ENCODE assay signal across 9 mouse cellular contexts in genomic region chr13:34332762-34333161, GRCm38 (mm10). TPM values are rescaled to one million over a fixed set of nuclear protein-coding genes. Genes with fewer than 3 reads are reported as not detected.
DNase-seq lines count a peak whose midpoint lies in the region; ATAC-seq and TF ChIP-seq lines count a peak whose summit lies in the region.
"Had no signal": no experiment of that assay in that cellular context is flagged by ENCODE, and none has a peak within 500 bp of the region (broad histone marks: within the 10 kb centered on the region; RNA-seq: fewer than 3 reads in every experiment).

No protein-coding gene starts in this region.

- no peaks in the 10 kb centered on the region for H3K9me3 ChIP-seq in midbrain, embryonic 14.5 days (ENCODE audit: control insufficient read depth, low read length)
- no peaks in the 10 kb centered on the region for H3K9me3 ChIP-seq in midbrain, embryonic 10.5 days (replicated peaks)
- no peaks in the 10 kb centered on the region for H3K9me3 ChIP-seq in heart, postnatal 0 days (replicated peaks; ENCODE audit: control insufficient read depth, low read length)
- no peaks in the 10 kb centered on the region for H3K9me3 ChIP-seq in megakaryocyte, embryonic 14.5 days

- WGBS in midbrain, embryonic 14.5 days: 42% methylated on average over 7 of the region's 7 CpGs
- WGBS in midbrain, embryonic 10.5 days: 64% methylated on average over 7 of the region's 7 CpGs
- WGBS in heart, postnatal 0 days: 9% methylated on average over 7 of the region's 7 CpGs

- no peak overlapping the region for H3K27ac ChIP-seq in midbrain, embryonic 14.5 days (replicated peaks; ENCODE audit: low read depth, low read length)
- no peak overlapping the region for H3K27ac ChIP-seq in midbrain, embryonic 10.5 days (replicated peaks)
- no peak overlapping the region for H3K27ac ChIP-seq in heart, postnatal 0 days (ENCODE audit: low read depth)
- H3K27ac ChIP-seq: macrophage had no signal

- no peak overlapping the region for H3K4me2 ChIP-seq in midbrain, embryonic 14.5 days (ENCODE audit: low read length)
- peak overlapping the region; percentile 26; the same call in 1 of the 2 replicates for H3K4me2 ChIP-seq in heart, postnatal 0 days (ENCODE audit: low read depth, low read length)

- H3K9ac ChIP-seq in midbrain, embryonic 14.5 days (replicated peaks; ENCODE audit: low read length): no peak overlapping the region
- 0 out of 2 replicates have a peak overlapping the region, but pooled peaks have one; percentile 8 for H3K9ac ChIP-seq in heart, postnatal 0 days (replicated peaks; ENCODE audit: low read depth, low read length)

- TF ChIP-seq EP300 in heart, postnatal 0 days (IDR thresholded peaks at IDR 0.05; ENCODE audit: low read depth): no peak

- peak; percentile 34 for DNase-seq in midbrain, embryonic 14.5 days
- DNase-seq in midbrain, embryonic 10.5 days (ENCODE audit: low spot score): no peak
- DNase-seq in adrenal gland, postnatal 25 days: peak; percentile 26
- DNase-seq in heart, postnatal 0 days (ENCODE audit: low spot score): peak; percentile 76
- DNase-seq in cerebellum, adult 9-10 months: no peak
- no peak for DNase-seq in thymus, postnatal 14 days
- DNase-seq in cerebellum, adult 11 months: no peak

- ATAC-seq in midbrain, embryonic 14.5 days (ENCODE audit: low FRiP score, low TSS enrichment): no peak
- peak; percentile 86 for ATAC-seq in heart, postnatal 0 days (ENCODE audit: insufficient read depth, low read depth)

- H3K27me3 ChIP-seq in midbrain, embryonic 14.5 days (ENCODE audit: control insufficient read depth, insufficient read depth, low read length): no peaks in the 10 kb centered on the region
- no peaks in the 10 kb centered on the region for H3K27me3 ChIP-seq in midbrain, embryonic 10.5 days (ENCODE audit: low read depth, poor library complexity, severe bottlenecking)
- no peaks in the 10 kb centered on the region for H3K27me3 ChIP-seq in heart, postnatal 0 days (ENCODE audit: control insufficient read depth, insufficient read depth, low read length)
- H3K27me3 ChIP-seq in megakaryocyte, embryonic 14.5 days (replicated peaks): no peaks in the 10 kb centered on the region

- no peak for TF ChIP-seq CTCF in heart, postnatal 0 days (IDR thresholded peaks at IDR 0.05; ENCODE audit: low read depth)

- H3K4me1 ChIP-seq in midbrain, embryonic 14.5 days (ENCODE audit: control insufficient read depth, insufficient read depth, low read length): peaks cover 11% of the 10 kb centered on the region
- peaks cover 32% of the 10 kb centered on the region for H3K4me1 ChIP-seq in midbrain, embryonic 10.5 days
- no peaks in the 10 kb centered on the region for H3K4me1 ChIP-seq in heart, postnatal 0 days (ENCODE audit: control insufficient read depth, insufficient read depth)
- peaks cover 100% of the 10 kb centered on the region for H3K4me1 ChIP-seq in megakaryocyte, embryonic 14.5 days

- H3K4me3 ChIP-seq in midbrain, embryonic 14.5 days (replicated peaks; ENCODE audit: low read depth, low read length): no peak overlapping the region
- H3K4me3 ChIP-seq in midbrain, embryonic 10.5 days: no peak overlapping the region
- no peak overlapping the region for H3K4me3 ChIP-seq in heart, postnatal 0 days (ENCODE audit: low read depth, low read length)
- H3K4me3 ChIP-seq in megakaryocyte, embryonic 14.5 days (replicated peaks): peak overlapping the region; percentile 86

- H3K36me3 ChIP-seq in midbrain, embryonic 14.5 days (ENCODE audit: control insufficient read depth, insufficient read depth, low read length): no peaks in the 10 kb centered on the region
- H3K36me3 ChIP-seq in midbrain, embryonic 10.5 days: peaks cover 36% of the 10 kb centered on the region
- H3K36me3 ChIP-seq in heart, postnatal 0 days (replicated peaks; ENCODE audit: control insufficient read depth, insufficient read depth, low read length): no peaks in the 10 kb centered on the region
- H3K36me3 ChIP-seq in megakaryocyte, embryonic 14.5 days (replicated peaks; ENCODE audit: low read length): peaks cover 88% of the 10 kb centered on the region

RNA-seq across cellular contexts. Expression of gene Slc22a23, which starts 12.2 kb away (rescaled TPM):
- polyA plus RNA-seq in midbrain, embryonic 14.5 days (2014; fragmentation: Nextera tagmentation; extraction: Ambion mirVana): 23.4 and 28.0 TPM in 2 replicates
- 7.9 and 9.3 TPM in 2 replicates for polyA plus RNA-seq in midbrain, embryonic 10.5 days (2016; fragmentation: Nextera tagmentation; extraction: Ambion mirVana)
- total RNA-seq in adrenal gland, postnatal 25 days (2021): 3.8 and 8.2 TPM in 2 replicates
- 13.9 and 18.9 TPM in 2 replicates for total RNA-seq in heart, postnatal 0 days (2014; rRNA removed; ENCODE audit: low replicate concordance)
- polyA plus RNA-seq in heart, postnatal 0 days (2015; fragmentation: Nextera tagmentation; extraction: Ambion mirVana): 1.4 and 1.5 TPM in 2 replicates
- polyA plus RNA-seq in megakaryocyte, embryonic 14.5 days (2012; ENCODE audit: insufficient read depth, low replicate concordance): 33.9 and 61.7 TPM in 2 replicates

Comparison
In these comparisons a context has a peak if more than half of its experiments do, and no peak if none do; other contexts are left out.
1. DNase-seq: peak in midbrain, embryonic 14.5 days (single experiment), adrenal gland, postnatal 25 days (single experiment) and heart, postnatal 0 days (single experiment); none in midbrain, embryonic 10.5 days (single experiment), cerebellum, adult 9-10 months (single experiment), thymus, postnatal 14 days (single experiment) and cerebellum, adult 11 months (single experiment).